Mouse (Mus musculus) CD8-positive naive resting alpha-beta T cell, adult 2 months (primary cell): ENCODE results near the gene Rho.

Experiments used
- DNase-seq, 2 experiments: peaks; one replicate each; pipeline ENCODE4 v3.0.0; 2022; ENCODE audit warnings: low read depth in 2 of 2, low spot score in 2 of 2

The Rho gene

DNA sequence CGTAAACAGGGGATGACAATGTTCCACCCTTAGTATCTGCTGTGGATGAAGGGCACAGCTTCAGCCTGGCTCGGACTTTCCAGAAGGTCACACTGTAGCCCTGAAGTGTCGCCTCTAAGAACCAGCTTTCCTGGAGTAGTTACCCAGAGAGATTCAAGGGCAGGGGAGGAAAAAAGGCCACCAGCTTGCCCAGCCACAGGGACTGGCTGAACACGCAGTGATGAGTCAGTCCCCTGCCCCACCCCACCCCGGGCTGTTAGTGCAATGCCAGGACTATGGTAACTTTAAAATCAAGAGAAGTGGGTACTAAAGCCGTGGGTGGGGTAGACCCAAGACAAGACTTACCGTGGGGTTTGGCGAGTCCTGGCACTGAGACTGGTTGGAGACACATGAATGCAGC lies 44.1 kb downstream of the Rho start:
- DNase-seq: no peak

DNA sequence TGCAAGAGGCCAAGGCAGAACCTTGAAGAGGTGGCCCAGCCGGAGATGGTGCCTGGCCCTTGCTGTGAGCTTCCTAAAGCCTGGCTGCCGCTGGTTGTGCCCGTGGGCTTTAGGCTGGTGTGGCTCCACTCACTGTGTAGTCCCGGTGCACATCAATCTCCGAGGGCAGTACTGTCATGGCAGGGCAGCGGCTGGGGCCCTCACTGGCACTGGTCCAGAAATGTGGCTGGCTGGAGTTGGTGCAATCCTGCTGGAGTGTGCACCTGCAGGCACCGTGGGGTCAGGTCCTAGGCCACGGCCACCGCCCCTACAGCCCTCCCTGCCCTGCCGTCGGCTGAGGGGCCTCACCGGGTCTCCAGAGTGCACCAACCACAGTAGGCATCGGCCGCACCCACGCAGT lies 46.3 kb downstream of the Rho start:
- no peak for DNase-seq

DNA sequence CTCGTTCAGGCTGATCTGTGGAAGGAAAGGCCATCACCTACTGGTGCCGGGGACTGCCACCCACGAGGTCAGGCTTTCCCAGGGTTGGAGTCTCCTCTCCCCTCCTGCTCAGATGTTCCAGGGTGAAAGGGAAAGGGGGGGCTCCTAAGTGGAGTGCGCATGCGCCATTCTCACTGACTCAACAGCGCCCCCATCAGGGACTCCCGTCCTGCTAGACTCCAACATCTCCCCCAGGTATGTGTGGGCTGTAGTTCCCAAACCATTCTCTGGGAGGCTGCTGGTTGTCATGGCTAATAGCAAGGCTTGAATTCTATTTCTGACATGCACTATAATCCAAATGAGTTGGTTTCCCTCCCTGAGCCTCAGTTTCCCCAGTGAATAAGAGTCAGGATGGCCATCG lies 47.0 kb downstream of the Rho start:
- DNase-seq: no peak

DNA sequence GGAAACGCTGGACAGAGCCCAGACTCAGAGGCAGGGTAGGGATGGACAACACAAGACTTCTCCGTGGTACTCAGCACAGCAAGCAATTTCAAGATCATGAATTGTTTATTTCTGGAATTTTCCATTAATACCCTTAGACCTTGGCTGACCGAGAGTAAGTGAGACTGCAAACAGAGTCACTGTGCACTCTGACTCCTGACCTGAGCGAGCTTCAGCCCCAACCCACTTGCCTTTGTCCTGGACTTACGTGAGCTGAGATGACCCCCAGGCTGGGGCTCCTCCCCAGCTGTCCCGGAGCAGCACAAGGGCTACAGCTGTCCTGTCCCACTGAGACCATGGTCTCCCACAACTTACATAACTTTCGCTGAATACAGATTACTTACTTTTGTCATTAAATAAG lies 51.3 kb downstream of the Rho start:
- no peak for DNase-seq

DNA sequence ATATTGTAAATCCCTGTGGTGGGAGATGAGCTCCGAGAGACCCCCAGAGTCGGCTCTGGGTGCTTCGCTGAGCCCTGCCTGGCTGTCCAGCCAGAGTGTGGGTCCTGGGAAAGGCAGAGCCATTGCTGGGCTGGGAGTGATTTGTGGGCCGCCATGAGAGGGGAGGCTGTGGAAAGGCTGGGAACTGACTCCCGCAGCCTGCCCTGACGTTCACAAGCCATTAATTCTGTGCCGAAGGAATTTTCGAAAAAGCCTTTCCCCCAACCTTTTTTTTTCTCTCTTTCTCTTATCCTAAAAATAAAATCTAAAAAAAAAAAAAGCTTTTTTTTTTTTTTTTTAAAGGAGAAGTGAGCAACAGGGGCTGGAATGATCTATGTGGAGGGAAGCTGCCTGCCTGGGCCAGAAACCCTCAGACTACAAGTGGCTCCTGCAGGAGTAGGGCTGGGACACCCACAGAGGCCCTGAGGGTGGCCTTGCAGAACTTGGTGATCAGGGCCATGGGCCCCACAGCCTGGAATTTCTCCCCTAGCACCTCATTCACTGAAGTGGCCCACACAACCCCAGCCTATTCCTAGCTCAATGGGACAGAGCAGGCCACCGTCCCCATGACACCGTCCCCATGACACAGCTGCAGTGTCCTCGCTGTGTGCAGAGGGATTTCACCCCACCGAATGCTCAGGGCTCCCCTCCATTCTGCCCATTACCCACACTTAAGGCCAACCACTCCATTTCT lies 51.9 kb downstream of the Rho start:
- DNase-seq: no peak

DNA sequence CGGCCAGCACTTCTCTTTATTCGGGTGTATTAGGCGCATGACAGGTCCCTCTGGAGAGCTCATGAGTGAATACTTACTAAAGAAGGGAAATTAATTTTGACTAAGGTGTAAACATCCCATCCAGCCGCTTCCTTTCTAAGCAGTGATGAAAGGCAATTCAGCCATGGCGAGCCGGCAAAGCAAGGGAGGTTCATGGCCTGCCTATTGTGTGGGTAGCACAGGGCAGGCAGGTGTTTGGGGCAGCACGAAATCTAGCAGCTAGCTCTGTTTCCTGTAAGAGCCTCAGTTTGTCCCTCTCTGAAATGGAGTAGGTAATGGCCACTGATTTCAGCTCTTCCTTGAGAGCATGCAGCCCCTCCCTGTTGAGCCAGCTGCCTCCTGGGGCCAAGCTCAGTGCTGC lies 53.0 kb downstream of the Rho start:
- no peak for DNase-seq

DNA sequence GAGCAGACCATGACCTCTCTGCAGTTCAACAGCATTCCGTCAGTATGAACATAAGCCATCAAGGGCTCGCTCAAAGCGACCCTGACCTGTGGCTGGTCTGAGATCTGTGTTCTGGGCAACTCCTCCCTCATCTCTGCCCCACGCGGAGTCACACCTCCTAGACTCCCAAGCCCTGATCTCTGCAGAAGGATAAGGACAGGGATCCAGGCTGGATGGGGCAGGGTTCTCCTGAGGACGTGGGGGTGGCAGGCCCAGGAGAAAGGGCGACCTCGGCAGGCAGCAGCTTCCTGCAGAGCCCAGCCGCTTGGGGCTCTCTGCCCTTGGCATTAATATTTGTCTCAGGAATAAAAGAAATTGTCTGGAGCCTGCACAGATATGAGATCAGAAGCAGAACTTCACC lies 54.1 kb downstream of the Rho start:
- no peak for DNase-seq

DNA sequence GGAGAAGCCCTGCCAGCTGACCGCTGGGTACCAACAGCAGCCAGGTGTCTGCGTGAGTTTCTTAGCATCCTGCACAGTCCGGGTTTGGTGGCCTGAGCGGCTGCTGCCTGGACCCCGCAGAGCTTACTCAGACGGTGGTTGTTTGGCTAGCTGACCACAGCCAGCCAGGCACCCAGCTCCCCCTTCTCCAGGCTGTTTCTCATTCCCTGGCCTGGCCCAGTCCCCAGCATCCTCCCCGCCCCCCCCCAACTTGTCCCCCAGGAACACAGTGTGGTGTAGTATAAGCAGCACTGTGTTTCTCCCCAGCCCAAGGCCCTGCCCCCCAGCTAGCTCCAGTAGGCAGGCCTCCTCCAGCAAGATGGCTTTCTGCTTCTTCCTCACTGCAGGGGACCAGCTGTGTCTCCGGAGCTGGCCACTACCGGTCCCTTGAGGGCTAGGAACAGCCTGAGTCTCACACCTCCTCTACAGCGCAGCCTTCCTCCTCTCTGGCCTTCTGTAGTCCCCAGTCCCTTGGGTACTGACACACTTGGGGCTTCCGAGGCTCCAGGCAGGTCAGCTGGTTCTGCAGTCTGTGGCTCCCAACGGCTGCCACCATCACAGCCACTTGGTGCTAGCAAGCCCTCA lies 55.0 kb downstream of the Rho start:
- no peak for DNase-seq

DNA sequence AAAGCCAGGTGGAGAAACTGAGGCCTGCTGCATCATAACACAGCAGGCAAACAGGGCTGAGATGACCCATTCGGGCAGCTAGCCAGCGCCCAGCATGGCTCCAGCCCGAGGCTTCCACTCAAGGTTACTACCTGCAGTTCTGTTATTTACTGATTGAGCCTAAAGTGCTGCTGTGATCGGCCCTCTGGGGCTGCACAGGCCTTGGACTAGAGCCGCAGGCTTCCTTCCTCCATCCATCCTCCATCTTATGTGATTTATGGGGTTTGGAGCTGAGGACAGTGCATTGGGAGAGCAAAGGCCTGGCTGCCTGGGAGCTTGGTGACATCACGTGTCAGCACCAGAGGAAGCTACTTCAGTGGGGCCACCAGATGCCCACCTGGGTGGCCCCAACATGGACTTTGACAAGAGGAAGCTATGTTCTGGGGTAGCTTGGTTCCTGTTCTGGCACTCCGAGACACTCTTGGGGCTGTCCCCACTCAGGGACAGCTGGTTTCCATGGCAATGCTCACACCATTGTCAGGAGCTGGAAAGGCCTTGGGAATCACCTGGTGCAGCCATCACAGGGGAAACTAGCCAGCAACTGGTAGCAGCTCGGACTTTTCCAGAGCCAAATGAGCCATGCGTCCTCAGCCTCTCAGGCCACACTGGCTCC lies 55.7 kb downstream of the Rho start:
- DNase-seq: no peak

DNA sequence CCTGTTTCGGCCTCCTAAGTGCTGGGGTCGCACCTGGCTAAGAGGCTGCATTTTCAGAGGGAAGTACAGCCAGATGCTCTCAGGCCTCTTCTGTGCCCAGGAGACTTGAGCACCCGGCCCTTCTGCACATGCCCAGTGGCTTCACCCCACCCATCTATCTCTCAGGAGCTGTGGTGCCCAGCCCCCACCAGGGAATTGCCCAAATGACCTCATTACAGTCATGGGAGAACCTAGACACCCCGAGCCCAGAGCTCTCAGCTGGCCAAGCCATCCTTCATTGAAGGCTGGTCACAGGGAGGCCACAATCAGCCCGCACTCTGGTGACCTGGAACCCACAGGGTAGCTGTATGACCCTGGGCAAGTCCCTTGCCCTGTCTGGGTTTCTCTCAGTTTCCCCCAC lies 57.5 kb downstream of the Rho start:
- DNase-seq: no peak

DNA sequence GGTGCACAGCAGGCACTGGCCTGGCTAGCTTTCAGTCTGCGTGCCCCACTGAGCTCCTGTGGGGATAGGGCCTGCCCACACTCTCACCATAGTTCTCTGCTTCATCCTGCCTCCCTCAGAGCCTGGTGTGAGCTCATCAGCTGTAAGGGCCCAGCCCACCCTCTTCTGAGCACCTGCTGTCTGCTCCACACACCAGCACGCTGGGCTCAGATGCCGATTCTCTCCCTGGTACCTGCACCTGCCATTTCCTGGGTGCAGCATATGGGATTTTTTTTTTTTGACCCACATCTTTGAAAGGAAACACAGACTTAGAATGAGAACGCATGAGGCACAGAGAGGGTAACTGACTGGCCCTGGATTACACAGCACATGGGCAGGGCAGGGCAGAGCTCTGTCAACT lies 58.1 kb downstream of the Rho start:
- no peak for DNase-seq
